Mouse (Mus musculus): Measurements from ENCODE around the gene Snx1. TPM values are rescaled to one million over a fixed set of nuclear protein-coding genes. Genes with fewer than 3 reads are reported as not detected.

Snx1 gene
- polyA plus RNA-seq, 1 experiment from 2014 or later: 131 TPM

- peak; percentile 63 for TF ChIP-seq CTCF (IDR thresholded peaks at IDR 0.05; ENCODE audit: low read depth)
- no peaks in the 10 kb centered on the region for H3K4me1 ChIP-seq (replicated peaks; ENCODE audit: insufficient read depth, low read length)
- no peak for DNase-seq (ENCODE audit: low spot score)
- no peaks in the 10 kb centered on the region for H3K9me3 ChIP-seq (replicated peaks; ENCODE audit: low read length)
- no peak for ATAC-seq (replicated peaks; ENCODE audit: low FRiP score, low read depth)
- H3K9ac ChIP-seq (ENCODE audit: low read depth, low read length): no peak overlapping the region
- H3K36me3 ChIP-seq (ENCODE audit: insufficient read depth, low read length): peaks cover 47% of the 10 kb centered on the region
- no peak overlapping the region for H3K4me3 ChIP-seq (replicated peaks; ENCODE audit: low read depth, low read length)
- no peaks in the 10 kb centered on the region for H3K27me3 ChIP-seq (ENCODE audit: insufficient read depth, low read length)
- no peak overlapping the region for H3K27ac ChIP-seq
- WGBS: 53% methylated on average over 4 of the region's 4 CpGs
- H3K4me2 ChIP-seq (ENCODE audit: low read length): no peak overlapping the region
Measured at GRCm38 (mm10) chr9:66135967-66136366, 9.6 kb upstream of the Snx1 start.

GRCm38 (mm10) chr9:66131466-66131865 lies 5.1 kb upstream of the Snx1 start:
- Histone ChIP-seq H3K4me3 (replicated peaks; ENCODE audit: low read depth, low read length) (no peak overlapping the region), H3K36me3 (ENCODE audit: insufficient read depth, low read length) (peaks cover 17% of the 10 kb centered on the region), H3K27ac (no peak overlapping the region), H3K4me2 (ENCODE audit: low read length) (no peak overlapping the region), H3K27me3 (ENCODE audit: insufficient read depth, low read length) (no peaks in the 10 kb centered on the region), H3K9ac (ENCODE audit: low read depth, low read length) (no peak overlapping the region), H3K9me3 (replicated peaks; ENCODE audit: low read length) (no peaks in the 10 kb centered on the region), H3K4me1 (replicated peaks; ENCODE audit: insufficient read depth, low read length) (peaks cover 6% of the 10 kb centered on the region; the same call in 1 of the 2 replicates)
- no peak for DNase-seq (ENCODE audit: low spot score)
- no peak for ATAC-seq (replicated peaks; ENCODE audit: low FRiP score, low read depth)
- TF ChIP-seq CTCF (IDR thresholded peaks at IDR 0.05; ENCODE audit: low read depth): no peak
- WGBS: 96% methylated on average over 2 of the region's 2 CpGs

GRCm38 (mm10) chr9:66127884-66128283 lies 1.5 kb upstream of the Snx1 start:
- Histone ChIP-seq H3K9me3 (replicated peaks; ENCODE audit: low read length) (no peaks in the 10 kb centered on the region), H3K4me1 (replicated peaks; ENCODE audit: insufficient read depth, low read length) (peaks cover 17% of the 10 kb centered on the region), H3K4me2 (ENCODE audit: low read length) (peak overlapping the region; percentile 82), H3K27me3 (ENCODE audit: insufficient read depth, low read length) (no peaks in the 10 kb centered on the region), H3K36me3 (ENCODE audit: insufficient read depth, low read length) (peaks cover 4% of the 10 kb centered on the region; the same call in 1 of the 2 replicates), H3K27ac (no peak overlapping the region), H3K9ac (ENCODE audit: low read depth, low read length) (no peak overlapping the region), H3K4me3 (replicated peaks; ENCODE audit: low read depth, low read length) (no peak overlapping the region)
- no peak for ATAC-seq (replicated peaks; ENCODE audit: low FRiP score, low read depth)
- 90% methylated on average over 4 of the region's 4 CpGs for WGBS
- DNase-seq (ENCODE audit: low spot score): no peak
- no peak for TF ChIP-seq CTCF (IDR thresholded peaks at IDR 0.05; ENCODE audit: low read depth)

GRCm38 (mm10) chr9:66127193-66127546 lies 783 bp upstream of the Snx1 start:
- peak overlapping the region; percentile 57 for H3K4me3 ChIP-seq (replicated peaks; ENCODE audit: low read depth, low read length)
- 32% methylated on average over 6 of the region's 6 CpGs for WGBS
- H3K4me2 ChIP-seq (ENCODE audit: low read length): peak overlapping the region; percentile 82
- no peaks in the 10 kb centered on the region for H3K9me3 ChIP-seq (replicated peaks; ENCODE audit: low read length)
- H3K36me3 ChIP-seq (ENCODE audit: insufficient read depth, low read length): no peaks in the 10 kb centered on the region
- H3K4me1 ChIP-seq (replicated peaks; ENCODE audit: insufficient read depth, low read length): peaks cover 17% of the 10 kb centered on the region
- peak overlapping the region; percentile 67 for H3K9ac ChIP-seq (ENCODE audit: low read depth, low read length)
- H3K27ac ChIP-seq: peak overlapping the region; percentile 75
- TF ChIP-seq CTCF (IDR thresholded peaks at IDR 0.05; ENCODE audit: low read depth): no peak
- H3K27me3 ChIP-seq (ENCODE audit: insufficient read depth, low read length): no peaks in the 10 kb centered on the region
- DNase-seq (ENCODE audit: low spot score): no peak
- ATAC-seq (replicated peaks; ENCODE audit: low FRiP score, low read depth): no peak

- H3K27ac ChIP-seq: peak overlapping the region; percentile 75
- TF ChIP-seq CTCF (IDR thresholded peaks at IDR 0.05; ENCODE audit: low read depth): no peak
- peaks cover 17% of the 10 kb centered on the region for H3K4me1 ChIP-seq (replicated peaks; ENCODE audit: insufficient read depth, low read length)
- H3K27me3 ChIP-seq (ENCODE audit: insufficient read depth, low read length): no peaks in the 10 kb centered on the region
- H3K4me3 ChIP-seq (replicated peaks; ENCODE audit: low read depth, low read length): peak overlapping the region; percentile 57
- H3K9me3 ChIP-seq (replicated peaks; ENCODE audit: low read length): no peaks in the 10 kb centered on the region
- H3K4me2 ChIP-seq (ENCODE audit: low read length): peak overlapping the region; percentile 82
- H3K36me3 ChIP-seq (ENCODE audit: insufficient read depth, low read length): no peaks in the 10 kb centered on the region
- ATAC-seq (replicated peaks; ENCODE audit: low FRiP score, low read depth) (no peak), DNase-seq (ENCODE audit: low spot score) (no peak)
- WGBS: 55% methylated on average over 12 of the region's 12 CpGs
- 0 out of 2 replicates have a peak overlapping the region, but pooled peaks have one; percentile 67 for H3K9ac ChIP-seq (ENCODE audit: low read depth, low read length)
Measured at GRCm38 (mm10) chr9:66125543-66126455, 588 bp downstream of the Snx1 start.

GRCm38 (mm10) chr9:66124681-66125542 lies 1.5 kb downstream of the Snx1 start:
- H3K9me3 ChIP-seq (replicated peaks; ENCODE audit: low read length): no peaks in the 10 kb centered on the region
- peak; percentile 99 for DNase-seq (ENCODE audit: low spot score)
- peak overlapping the region; percentile 78 for H3K9ac ChIP-seq (ENCODE audit: low read depth, low read length)
- 19% methylated on average over 33 of the region's 33 CpGs for WGBS
- ATAC-seq (replicated peaks; ENCODE audit: low FRiP score, low read depth): peak; percentile 99
- H3K4me3 ChIP-seq (replicated peaks; ENCODE audit: low read depth, low read length): peak overlapping the region; percentile 75
- TF ChIP-seq CTCF (IDR thresholded peaks at IDR 0.05; ENCODE audit: low read depth): no peak
- no peaks in the 10 kb centered on the region for H3K27me3 ChIP-seq (ENCODE audit: insufficient read depth, low read length)
- H3K4me1 ChIP-seq (replicated peaks; ENCODE audit: insufficient read depth, low read length): peaks cover 17% of the 10 kb centered on the region
- peak overlapping the region; percentile 94 for H3K27ac ChIP-seq
- H3K36me3 ChIP-seq (ENCODE audit: insufficient read depth, low read length): no peaks in the 10 kb centered on the region
- peak overlapping the region; percentile 71 for H3K4me2 ChIP-seq (ENCODE audit: low read length)

Data from kidney, postnatal 0 days (tissue).